Mouse (Mus musculus): ENCODE results near the gene Minpp1. TPM values are rescaled to one million over a fixed set of nuclear protein-coding genes. Genes with fewer than 3 reads are reported as not detected.

Minpp1 gene
- polyA plus RNA-seq, 1 experiment, result 46.3 TPM

- no peak for DNase-seq (ENCODE audit: extremely low spot score in 1 of 2, low spot score in 1 of 2)
Measured at GRCm38 (mm10) chr19:32523769-32524515, 38.4 kb downstream of the Minpp1 start.

GRCm38 (mm10) chr19:32524516-32524860 lies 38.9 kb downstream of the Minpp1 start:
- no peak for DNase-seq (ENCODE audit: extremely low spot score in 1 of 2, low spot score in 1 of 2)

- DNase-seq (ENCODE audit: extremely low spot score in 1 of 2, low spot score in 1 of 2), result no peak
Measured at GRCm38 (mm10) chr19:32527139-32527538, 41.6 kb downstream of the Minpp1 start.

- DNase-seq (ENCODE audit: extremely low spot score in 1 of 2, low spot score in 1 of 2), result no peak
Measured at GRCm38 (mm10) chr19:32528723-32529122, 43.2 kb downstream of the Minpp1 start.

- no peak for DNase-seq (ENCODE audit: extremely low spot score in 1 of 2, low spot score in 1 of 2)
Measured at GRCm38 (mm10) chr19:32529252-32529942, 43.8 kb downstream of the Minpp1 start.

- DNase-seq (ENCODE audit: extremely low spot score in 1 of 2, low spot score in 1 of 2), result peak; percentile 51 to 56
Measured at GRCm38 (mm10) chr19:32530296-32530695, 44.7 kb downstream of the Minpp1 start.

GRCm38 (mm10) chr19:32532331-32532730 lies 46.8 kb downstream of the Minpp1 start:
- no peak for DNase-seq (ENCODE audit: extremely low spot score in 1 of 2, low spot score in 1 of 2)

GRCm38 (mm10) chr19:32532737-32533505 lies 47.4 kb downstream of the Minpp1 start:
- DNase-seq (ENCODE audit: extremely low spot score in 1 of 2, low spot score in 1 of 2), result no peak

GRCm38 (mm10) chr19:32534887-32535286 lies 49.3 kb downstream of the Minpp1 start:
- no peak for DNase-seq (ENCODE audit: extremely low spot score in 1 of 2, low spot score in 1 of 2)

- no peak for DNase-seq (ENCODE audit: extremely low spot score in 1 of 2, low spot score in 1 of 2)
Measured at GRCm38 (mm10) chr19:32542784-32543490, 57.4 kb downstream of the Minpp1 start.

GRCm38 (mm10) chr19:32547396-32547795 lies 61.8 kb downstream of the Minpp1 start:
- no peak for DNase-seq (ENCODE audit: extremely low spot score in 1 of 2, low spot score in 1 of 2)

GRCm38 (mm10) chr19:32548202-32548601 lies 62.6 kb downstream of the Minpp1 start:
- DNase-seq (ENCODE audit: extremely low spot score in 1 of 2, low spot score in 1 of 2), result peak in 1 of 2 experiments; percentile 9

- no peak for DNase-seq (ENCODE audit: extremely low spot score in 1 of 2, low spot score in 1 of 2)
Measured at GRCm38 (mm10) chr19:32550446-32550845, 64.9 kb downstream of the Minpp1 start.

- DNase-seq (ENCODE audit: extremely low spot score in 1 of 2, low spot score in 1 of 2), result peak in 1 of 2 experiments; percentile 22
Measured at GRCm38 (mm10) chr19:32551442-32551841, 65.9 kb downstream of the Minpp1 start.

- no peak for DNase-seq (ENCODE audit: extremely low spot score in 1 of 2, low spot score in 1 of 2)
Measured at GRCm38 (mm10) chr19:32552106-32552505, 66.5 kb downstream of the Minpp1 start.

- DNase-seq (ENCODE audit: extremely low spot score in 1 of 2, low spot score in 1 of 2), result no peak
Measured at GRCm38 (mm10) chr19:32553310-32553709, 67.7 kb downstream of the Minpp1 start.

GRCm38 (mm10) chr19:32555257-32555656 lies 69.7 kb downstream of the Minpp1 start:
- peak in 1 of 2 experiments; percentile 13 for DNase-seq (ENCODE audit: extremely low spot score in 1 of 2, low spot score in 1 of 2)

Data from frontal cortex, adult 2 months (tissue).